Mouse (Mus musculus): ENCODE results near the gene Ift43. TPM values are rescaled to one million over a fixed set of nuclear protein-coding genes. Genes with fewer than 3 reads are reported as not detected.

Gene Ift43
- total and polyA plus RNA-seq, 3 experiments = 0.42 to 1.9 TPM; not detected in 1

- TF ChIP-seq USF2 (IDR thresholded peaks at IDR 0.05; ENCODE audit: borderline replicate concordance in 1 of 2, insufficient read depth in 1 of 2, low read depth in 1 of 2, low read length in 2 of 2) (no peak), MXI1 (IDR thresholded peaks at IDR 0.05; ENCODE audit: low read depth, low read length) (no peak), POLR2AphosphoS5 (IDR thresholded peaks at IDR 0.05; ENCODE audit: borderline replicate concordance, low read depth, low read length) (no peak), GABPA (IDR thresholded peaks at IDR 0.05; ENCODE audit: low read depth, low read length) (no peak), BHLHE40 (IDR thresholded peaks at IDR 0.05; ENCODE audit: borderline replicate concordance, low read depth, low read length) (no peak), CHD1 (IDR thresholded peaks at IDR 0.05; ENCODE audit: low read depth, low read length) (no peak), ZMIZ1 (IDR thresholded peaks at IDR 0.05; ENCODE audit: low read depth, low read length) (no peak)
- H3K36me3 ChIP-seq (ENCODE audit: control insufficient read depth in 1 of 2, insufficient read depth in 2 of 2, low read length in 2 of 2) = no peaks in the 10 kb centered on the region
- H3K79me2 ChIP-seq (ENCODE audit: control insufficient read depth, insufficient read depth, low read length, poor library complexity) = no peaks in the 10 kb centered on the region
- no peaks in the 10 kb centered on the region for H3K4me1 ChIP-seq (ENCODE audit: control insufficient read depth in 1 of 2, insufficient read depth in 2 of 2, low read length in 2 of 2)
- H3K27me3 ChIP-seq (ENCODE audit: control insufficient read depth in 1 of 2, insufficient read depth in 2 of 2, low read length in 2 of 2) = no peaks in the 10 kb centered on the region
- no peaks in the 10 kb centered on the region for H3K9me3 ChIP-seq (replicated peaks; ENCODE audit: insufficient read depth, low read length)
- H3K4me3 ChIP-seq (ENCODE audit: control insufficient read depth in 1 of 2, insufficient read depth in 1 of 2, low read depth in 2 of 2, low read length in 2 of 2) = no peak overlapping the region
- H3K9ac ChIP-seq (ENCODE audit: control insufficient read depth, low read depth, low read length, poor library complexity, severe bottlenecking) = no peak overlapping the region
- no peak for DNase-seq (ENCODE audit: low read depth, low spot score)
- H3K27ac ChIP-seq (ENCODE audit: control insufficient read depth, low read depth, low read length) = no peak overlapping the region
Observed at GRCm38 (mm10) chr12:86174369-86174768, 92.0 kb downstream of the Ift43 start.

GRCm38 (mm10) chr12:86175476-86175942 lies 93.2 kb downstream of the Ift43 start:
- H3K27me3 ChIP-seq (ENCODE audit: control insufficient read depth in 1 of 2, insufficient read depth in 2 of 2, low read length in 2 of 2) = no peaks in the 10 kb centered on the region
- no peak overlapping the region for H3K27ac ChIP-seq (ENCODE audit: control insufficient read depth, low read depth, low read length)

GRCm38 (mm10) chr12:86176675-86177339 lies 94.5 kb downstream of the Ift43 start:
- Histone ChIP-seq H3K27me3 (ENCODE audit: control insufficient read depth in 1 of 2, insufficient read depth in 2 of 2, low read length in 2 of 2) (no peaks in the 10 kb centered on the region), H3K79me2 (ENCODE audit: control insufficient read depth, insufficient read depth, low read length, poor library complexity) (no peaks in the 10 kb centered on the region), H3K4me3 (ENCODE audit: control insufficient read depth in 1 of 2, insufficient read depth in 1 of 2, low read depth in 2 of 2, low read length in 2 of 2) (no peak overlapping the region), H3K4me1 (ENCODE audit: control insufficient read depth in 1 of 2, insufficient read depth in 2 of 2, low read length in 2 of 2) (no peaks in the 10 kb centered on the region), H3K9me3 (replicated peaks; ENCODE audit: insufficient read depth, low read length) (no peaks in the 10 kb centered on the region), H3K36me3 (ENCODE audit: control insufficient read depth in 1 of 2, insufficient read depth in 2 of 2, low read length in 2 of 2) (no peaks in the 10 kb centered on the region), H3K9ac (ENCODE audit: control insufficient read depth, low read depth, low read length, poor library complexity, severe bottlenecking) (no peak overlapping the region), H3K27ac (ENCODE audit: control insufficient read depth, low read depth, low read length) (no peak overlapping the region)
- no peak for TF ChIP-seq RAD21 (IDR thresholded peaks at IDR 0.05; ENCODE audit: low read depth, low read length)
- no peak for DNase-seq (ENCODE audit: low read depth, low spot score)

More at GRCm38 (mm10) chr12:86175476-86175942, 93.2 kb downstream of the Ift43 start:
- no peaks in the 10 kb centered on the region for H3K36me3 ChIP-seq (ENCODE audit: control insufficient read depth in 1 of 2, insufficient read depth in 2 of 2, low read length in 2 of 2)
- no peaks in the 10 kb centered on the region for H3K4me1 ChIP-seq (ENCODE audit: control insufficient read depth in 1 of 2, insufficient read depth in 2 of 2, low read length in 2 of 2)
- TF ChIP-seq JUND (IDR thresholded peaks at IDR 0.05; ENCODE audit: low read depth, low read length) (no peak), GABPA (IDR thresholded peaks at IDR 0.05; ENCODE audit: low read depth, low read length) (no peak), BHLHE40 (IDR thresholded peaks at IDR 0.05; ENCODE audit: borderline replicate concordance, low read depth, low read length) (no peak), CHD2 (IDR thresholded peaks at IDR 0.05; ENCODE audit: low read length) (no peak), ZMIZ1 (IDR thresholded peaks at IDR 0.05; ENCODE audit: low read depth, low read length) (no peak), E2F4 (IDR thresholded peaks at IDR 0.05; ENCODE audit: borderline replicate concordance, low read depth, low read length) (no peak), UBTF (IDR thresholded peaks at IDR 0.05; ENCODE audit: borderline replicate concordance, insufficient read depth, low read depth, low read length) (no peak)
- DNase-seq (ENCODE audit: low read depth, low spot score) = no peak
- H3K9ac ChIP-seq (ENCODE audit: control insufficient read depth, low read depth, low read length, poor library complexity, severe bottlenecking) = no peak overlapping the region
- no peak overlapping the region for H3K4me3 ChIP-seq (ENCODE audit: control insufficient read depth in 1 of 2, insufficient read depth in 1 of 2, low read depth in 2 of 2, low read length in 2 of 2)
- H3K9me3 ChIP-seq (replicated peaks; ENCODE audit: insufficient read depth, low read length) = no peaks in the 10 kb centered on the region
- H3K79me2 ChIP-seq (ENCODE audit: control insufficient read depth, insufficient read depth, low read length, poor library complexity) = no peaks in the 10 kb centered on the region

Measured in MEL (cell line).